Mouse (Mus musculus): ENCODE data around the gene Flt3.

- TF ChIP-seq CTCF (IDR thresholded peaks at IDR 0.05; ENCODE audit: insufficient read depth, low read length) (no peak), POLR2A (IDR thresholded peaks at IDR 0.05; ENCODE audit: borderline replicate concordance, extremely low read depth, low read depth, low read length) (no peak)
Observed at GRCm38 (mm10) chr5:147292506-147293120, 107.7 kb downstream of the Flt3 start.

All from lung, adult 2 months (tissue).